Mouse (Mus musculus): ENCODE measurements around the gene Repin1.
A peak's percentile ranks its signal among the peaks of the same experiment; 100 is the strongest.

The Repin1 gene

DNA sequence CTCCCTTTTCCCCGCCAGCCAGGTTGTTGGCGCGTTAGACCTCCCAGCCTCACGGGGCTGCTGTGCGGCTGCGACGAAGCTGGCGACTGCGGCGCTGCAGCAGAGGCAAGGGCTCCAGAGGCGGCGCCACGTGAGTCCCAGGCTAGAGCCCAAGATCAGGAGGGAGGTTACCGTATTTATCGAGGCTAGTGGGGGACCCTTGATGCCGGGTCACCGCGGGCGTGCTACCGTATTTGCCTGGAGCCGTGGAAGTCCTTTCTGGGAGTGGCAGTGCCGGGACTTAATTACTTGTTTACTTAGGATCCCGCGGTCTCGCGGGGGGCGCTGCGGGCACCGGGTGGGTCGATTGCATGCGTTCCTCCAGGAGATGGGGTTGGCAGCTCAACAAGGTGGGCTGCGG, 33.3 kb downstream of the Repin1 start:
- DNase-seq: peak; percentile 72 to 77

DNA sequence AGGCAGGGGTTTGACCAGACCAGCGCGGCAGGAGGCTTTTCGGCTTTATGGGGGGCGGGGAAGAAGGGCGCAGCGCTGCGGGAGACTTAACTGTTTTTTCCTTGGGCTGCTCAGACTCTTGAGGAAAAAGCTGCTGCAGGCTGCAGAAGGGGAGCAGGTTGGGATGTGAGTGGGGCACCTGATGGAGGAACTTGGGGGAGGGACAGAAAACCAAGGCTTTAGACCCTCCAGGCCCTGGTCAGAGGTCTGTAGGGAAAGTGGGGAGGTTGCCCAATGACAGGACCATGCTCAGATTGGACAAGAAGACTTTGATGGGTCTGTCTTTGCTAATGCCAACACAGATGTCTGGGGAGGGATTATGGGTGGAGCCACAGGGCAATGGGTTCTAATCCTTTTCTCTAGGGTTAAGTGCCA, 33.8 kb downstream of the Repin1 start:
- DNase-seq: peak in 1 of 2 experiments; percentile 30

DNA sequence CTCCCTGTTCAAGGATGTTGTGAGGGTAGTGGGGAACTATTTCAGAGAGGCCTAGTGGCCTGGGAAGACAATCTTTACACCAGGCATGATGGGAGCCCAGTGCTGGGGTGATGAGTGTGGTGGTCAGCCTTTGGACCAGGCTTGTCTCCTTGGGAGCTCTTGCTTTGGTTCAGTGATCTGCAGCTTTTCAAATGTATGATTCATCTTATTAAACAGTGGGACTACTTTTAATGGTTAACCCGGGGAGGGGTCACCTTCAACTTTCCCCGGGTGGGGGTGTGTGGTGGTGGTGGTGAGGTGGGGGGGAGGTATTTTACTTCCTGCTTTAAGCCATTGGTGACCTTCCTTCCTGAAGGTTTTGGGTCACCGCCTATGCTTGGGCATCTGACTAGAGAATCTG, 34.7 kb downstream of the Repin1 start:
- no peak for DNase-seq

DNA sequence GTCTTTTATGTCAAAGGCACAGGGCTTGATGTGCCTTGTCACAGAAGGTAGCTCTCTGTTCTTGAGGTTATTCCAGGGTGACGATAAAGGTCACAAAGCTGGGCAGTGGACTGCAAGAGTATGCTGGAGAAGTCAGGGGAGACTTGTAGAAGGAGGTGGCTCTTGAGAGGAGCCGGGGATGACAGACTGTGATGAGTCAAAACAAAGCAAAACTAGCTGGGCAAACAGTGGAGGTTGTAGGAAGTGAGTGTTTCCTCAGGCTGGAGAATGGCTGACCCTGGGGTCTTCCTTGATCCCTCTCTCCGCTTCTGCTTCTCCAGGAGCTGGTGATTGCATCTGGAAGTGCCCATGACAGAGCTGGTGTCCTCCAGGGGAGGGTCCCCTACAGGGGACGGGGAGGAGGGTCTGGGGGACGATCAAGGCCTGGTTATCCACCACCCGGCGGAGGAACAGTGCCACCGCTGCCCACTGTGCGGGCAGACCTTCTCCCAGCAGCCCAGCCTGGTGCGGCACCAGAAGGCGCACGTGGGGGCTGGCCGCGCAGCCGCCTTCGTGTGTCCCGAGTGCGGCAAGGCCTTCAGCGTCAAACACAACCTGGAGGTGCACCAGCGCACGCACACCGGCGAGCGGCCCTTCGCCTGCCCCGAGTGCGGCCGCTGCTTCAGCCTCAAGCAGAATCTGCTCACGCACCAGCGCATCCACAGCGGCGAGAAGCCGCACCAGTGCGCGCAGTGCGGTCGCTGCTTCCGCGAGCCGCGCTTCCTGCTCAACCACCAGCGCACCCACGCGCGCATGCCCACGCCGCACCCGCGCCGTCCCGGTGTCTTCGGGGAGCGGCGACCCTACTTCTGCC, 35.4 kb downstream of the Repin1 start:
- DNase-seq: peak; percentile 54 to 69

DNA sequence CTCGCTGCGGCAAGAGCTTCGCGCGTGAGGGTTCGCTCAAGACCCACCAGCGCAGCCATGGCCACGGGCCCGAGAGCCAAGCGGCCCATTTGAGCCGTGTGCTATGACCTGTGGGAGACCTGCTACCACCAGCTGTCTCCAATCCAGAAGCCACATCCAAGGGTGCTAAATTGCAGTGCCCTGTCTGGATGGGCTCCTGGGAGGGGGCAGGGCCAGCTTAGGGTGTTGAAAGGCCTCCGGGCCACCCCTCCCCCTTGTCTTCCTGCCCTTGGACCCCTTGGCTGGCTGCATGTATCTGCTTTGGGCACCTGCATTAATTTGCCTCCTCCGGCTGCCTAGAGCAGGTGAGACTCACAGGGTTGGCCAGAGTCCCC, 36.0 kb downstream of the Repin1 start:
- no peak for DNase-seq

DNA sequence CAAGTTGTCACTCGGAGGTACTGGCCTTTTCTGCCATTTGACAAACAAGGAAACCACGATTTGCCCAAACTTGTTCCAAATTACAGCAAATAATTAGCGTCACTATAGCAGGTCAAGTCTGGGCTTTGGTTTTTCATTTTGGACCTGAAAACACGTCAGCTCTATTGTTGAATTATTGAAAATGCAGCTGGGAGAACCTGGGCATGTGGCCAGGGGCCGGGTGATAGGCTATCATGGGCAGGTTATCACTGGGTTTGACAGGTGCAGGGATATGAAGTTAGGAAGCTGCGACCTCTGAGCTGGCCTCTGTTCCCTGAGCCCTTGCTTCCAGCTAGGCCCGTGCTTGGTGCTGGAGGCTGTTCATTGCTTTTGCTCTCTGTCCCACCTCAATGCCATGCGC, 37.1 kb downstream of the Repin1 start:
- no peak for DNase-seq

DNA sequence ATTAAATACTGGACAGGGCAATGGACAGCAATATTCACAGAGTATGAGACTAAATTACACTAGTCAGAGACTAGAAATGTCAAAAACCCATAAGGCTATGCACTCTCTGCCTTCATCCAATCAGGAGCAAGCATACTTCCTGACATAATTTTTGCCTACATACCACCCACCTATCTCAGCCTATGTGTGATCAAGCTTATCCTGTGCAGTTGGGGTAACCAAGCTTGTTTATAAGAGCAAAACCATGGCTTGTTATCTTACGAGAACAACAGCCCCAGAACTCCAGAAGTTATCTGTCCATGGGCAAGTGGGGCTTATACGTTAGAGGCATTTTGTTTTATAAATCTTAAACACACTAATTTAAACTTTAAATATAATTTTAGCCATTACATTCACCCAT, 41.4 kb downstream of the Repin1 start:
- no peak for DNase-seq

DNA sequence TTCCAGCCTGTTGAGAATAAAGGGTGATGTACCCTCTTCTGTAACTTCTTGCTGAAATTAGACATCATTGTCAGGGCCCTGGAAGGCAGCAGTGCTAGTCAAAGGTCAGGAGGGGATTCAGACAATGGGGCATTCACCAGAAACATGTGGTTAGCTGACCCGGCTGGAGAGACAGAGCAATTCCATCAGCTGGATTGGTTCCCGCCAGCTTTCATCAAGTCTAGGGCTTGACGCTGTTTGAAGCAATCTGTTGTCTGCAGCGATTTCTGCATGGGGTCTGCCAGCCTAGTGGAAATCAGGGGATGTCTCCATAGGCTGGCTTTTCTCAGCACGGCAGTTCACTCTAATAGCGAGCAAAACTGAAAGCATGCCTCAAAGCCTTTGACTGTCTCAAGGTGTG, 42.8 kb downstream of the Repin1 start:
- no peak for DNase-seq

DNA sequence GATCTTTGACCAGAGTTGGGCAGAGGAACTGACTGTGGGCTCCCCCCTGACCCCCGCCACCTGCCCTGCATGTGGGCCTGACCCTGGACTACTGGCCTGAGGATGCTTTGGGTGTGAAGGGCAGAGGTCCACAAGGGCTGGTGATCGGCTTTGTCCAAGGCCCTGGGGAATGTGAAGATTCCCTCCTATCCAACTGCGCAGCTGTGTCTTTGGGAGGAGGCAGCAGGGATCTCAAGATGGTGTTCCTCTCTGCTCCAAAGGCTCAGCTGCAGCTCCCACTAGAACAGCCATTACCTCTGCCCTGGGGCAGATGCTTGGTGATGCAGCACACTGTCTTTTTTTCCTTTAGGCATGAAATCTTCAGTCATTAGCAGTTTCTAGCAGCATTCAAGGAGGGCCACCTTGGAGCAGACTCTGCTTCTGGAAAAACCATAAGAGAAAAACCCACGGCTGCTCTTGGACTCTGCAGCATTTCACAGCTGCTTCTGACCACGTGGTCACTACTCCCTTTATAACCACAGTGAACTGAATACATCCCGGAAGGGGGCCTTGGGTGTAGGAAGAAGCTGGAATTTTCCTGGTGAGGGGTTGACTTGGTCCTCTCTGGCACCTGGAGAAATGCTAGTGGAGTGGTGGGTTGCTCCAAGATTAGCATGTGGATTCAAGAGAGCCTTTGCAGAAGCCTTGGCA, 44.3 kb downstream of the Repin1 start:
- no peak for DNase-seq

DNA sequence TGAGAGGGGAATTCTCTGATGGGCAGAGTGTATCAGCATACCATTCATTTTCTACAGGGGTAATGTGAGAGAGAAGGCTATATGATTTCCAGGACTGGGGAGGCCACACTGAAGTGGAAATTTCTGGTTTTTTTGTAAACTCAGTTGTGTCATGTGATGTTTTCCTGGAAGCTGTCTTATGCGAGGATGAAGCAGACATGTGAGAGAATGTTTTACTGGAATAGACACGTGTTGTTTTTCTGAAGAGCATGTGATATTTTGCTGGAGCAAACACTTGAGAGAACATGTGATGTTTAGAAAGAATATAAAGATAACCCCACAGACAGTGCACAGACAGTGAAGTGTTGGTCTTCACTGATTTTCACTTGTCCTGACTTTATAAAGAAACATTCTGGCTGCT, 44.9 kb downstream of the Repin1 start:
- no peak for DNase-seq

DNA sequence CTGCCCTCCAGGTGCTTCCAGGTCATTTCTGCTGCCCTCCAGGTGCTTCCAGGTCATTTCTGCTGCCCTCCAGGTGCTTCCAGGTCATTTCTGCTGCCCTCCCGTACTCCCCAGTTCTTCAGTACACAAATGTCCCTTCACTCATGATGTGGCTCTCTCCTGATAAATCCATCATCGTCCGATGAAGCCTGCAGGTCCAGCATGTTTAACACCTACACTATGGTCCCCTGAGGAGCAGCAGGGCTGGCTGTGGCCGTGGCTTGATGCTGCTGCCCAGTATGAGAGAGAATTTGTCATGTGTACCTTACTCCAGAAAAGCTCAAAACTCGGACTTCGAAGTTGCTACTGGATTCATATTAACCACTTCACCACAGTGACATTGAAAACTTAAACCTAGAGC, 47.7 kb downstream of the Repin1 start:
- no peak for DNase-seq

DNA sequence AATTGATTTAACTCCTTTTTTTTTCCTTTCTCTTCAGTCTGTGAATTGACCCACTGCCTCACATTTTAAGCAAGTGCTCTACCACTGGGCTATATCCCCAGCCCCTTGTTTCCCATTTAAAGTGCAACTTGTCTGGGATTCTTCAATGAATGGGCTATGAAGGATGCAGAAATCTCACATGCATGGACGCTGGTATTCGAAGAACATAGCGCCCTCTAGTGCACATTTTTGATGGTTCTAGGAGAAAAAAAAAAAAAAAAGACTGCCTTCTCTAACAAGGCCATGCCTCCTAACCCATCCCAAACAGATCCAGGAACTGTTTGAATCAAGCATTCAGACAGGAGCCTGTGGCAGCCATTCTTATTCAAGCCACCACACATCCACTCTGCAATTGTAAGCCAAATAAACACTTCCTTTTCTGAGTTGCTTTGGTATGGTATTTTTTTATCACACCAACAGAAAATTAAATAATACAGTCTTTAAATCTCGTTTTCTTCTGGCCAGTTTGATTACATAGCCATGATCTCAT, 49.1 kb downstream of the Repin1 start:
- peak; percentile 39 to 58 for DNase-seq

DNA sequence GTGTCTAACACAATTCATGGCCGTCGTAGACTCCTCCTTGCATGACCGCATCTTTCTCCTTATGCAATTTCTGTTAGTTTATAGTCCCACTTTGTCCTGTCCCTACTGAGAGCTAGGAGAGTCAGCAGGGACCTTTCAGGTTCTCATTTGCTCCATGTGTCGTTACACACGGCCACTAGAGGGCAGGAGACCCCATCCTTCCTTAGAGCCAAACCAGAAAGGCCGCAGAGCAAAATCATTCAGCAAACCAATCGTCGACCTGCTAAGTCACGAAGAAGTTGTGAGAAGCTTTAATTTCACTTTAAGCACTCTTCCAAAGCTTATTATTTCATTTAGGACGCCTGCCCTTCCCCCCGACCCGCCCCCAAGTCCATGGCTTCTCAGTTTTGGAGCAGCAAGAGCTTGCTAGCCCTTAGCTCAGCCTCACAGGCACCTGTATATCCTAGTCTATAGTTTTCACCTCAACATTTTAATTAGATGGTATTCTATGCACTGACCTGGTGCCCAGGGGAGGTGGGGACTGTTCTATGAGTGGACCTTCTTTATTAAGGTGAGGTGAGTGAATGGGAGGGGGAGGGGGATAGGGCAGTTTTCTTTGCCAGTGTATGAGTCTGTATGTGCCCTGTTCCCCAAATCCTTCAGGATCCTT, 52.1 kb downstream of the Repin1 start:
- DNase-seq: peak; percentile 66 to 67

DNA sequence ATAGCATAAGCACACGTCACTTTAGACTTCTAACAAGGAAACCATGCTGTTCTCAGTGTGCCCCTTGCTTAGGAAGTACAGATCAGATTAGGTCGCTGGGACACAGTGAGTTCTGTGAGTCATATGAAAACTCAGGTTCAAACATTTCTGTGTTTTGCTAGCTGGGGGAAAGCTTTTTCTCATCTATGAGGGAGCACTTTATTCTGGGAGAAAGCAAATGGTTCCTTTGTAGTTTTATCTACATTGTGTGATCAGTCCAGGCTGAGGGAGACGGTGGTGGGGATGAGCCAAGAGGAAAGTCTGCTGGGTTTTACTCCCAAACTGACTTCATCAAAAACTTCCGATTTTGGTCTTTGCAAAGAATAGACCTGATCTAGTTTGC, 52.6 kb downstream of the Repin1 start:
- DNase-seq: no peak

DNA sequence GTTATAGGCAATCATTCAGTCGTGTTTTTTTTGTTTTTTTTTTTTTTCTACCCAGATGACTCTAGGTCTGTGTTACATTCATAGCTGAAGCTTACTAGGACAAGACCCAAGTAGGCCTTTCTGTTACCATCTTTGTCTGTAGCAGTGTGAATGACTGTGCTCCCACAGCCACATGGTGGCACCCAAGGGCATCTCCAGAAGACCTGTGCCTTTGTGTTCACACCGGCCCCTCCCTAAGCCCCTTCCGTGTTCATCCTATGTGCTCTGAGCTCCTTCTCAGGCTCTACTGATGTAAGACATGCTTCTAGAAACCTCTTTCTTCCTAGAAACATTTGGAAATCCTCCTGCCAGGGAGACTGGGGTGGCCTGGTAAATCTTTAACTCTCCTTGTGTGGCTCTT, 53.3 kb downstream of the Repin1 start, which contains the start of gene Gimap8:
Gene Gimap8, plus strand, starts transcription at position 240 of the 400 bp plus-strand sequence.
- DNase-seq: no peak

DNA sequence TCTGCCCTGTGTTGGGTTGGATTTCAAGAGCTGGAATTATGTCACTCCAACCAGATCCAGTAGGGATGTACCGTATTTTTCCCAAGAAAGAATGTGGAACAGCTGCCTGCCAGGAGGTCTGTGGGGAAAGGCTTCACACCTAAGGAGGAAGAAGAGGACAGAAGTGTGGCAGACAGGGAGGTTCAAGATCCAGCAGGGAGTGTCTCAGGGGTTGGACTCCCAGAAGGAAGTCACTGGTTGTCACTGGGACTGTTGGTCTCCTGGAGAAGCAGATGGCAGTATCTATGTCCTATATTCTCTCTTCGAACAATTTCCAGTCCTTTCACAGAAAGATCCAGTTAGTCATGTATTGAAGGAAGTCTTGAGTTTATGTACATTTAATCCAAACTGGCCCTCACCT, 53.9 kb downstream of the Repin1 start:
- no peak for DNase-seq
